Mouse (Mus musculus) G1E (cell line): Measurements from ENCODE around the gene Gm28043.

Source experiments
- CTCF ChIP-seq: IDR thresholded peaks from 2 replicates; pipeline ENCODE4 v1.5.1; 2012; ENCODE audit warnings: low read depth, low read length, inconsistent platforms, mixed read lengths
- GATA1 ChIP-seq: IDR thresholded peaks from 2 replicates; pipeline ENCODE4 v1.6.1; 2012; ENCODE audit warnings: borderline replicate concordance, low read length, inconsistent platforms, mixed read lengths
- TAL1 ChIP-seq: conservative IDR thresholded peaks from 2 replicates; pipeline ENCODE4 v1.6.1; 2012; ENCODE audit warnings: low read depth, low read length, inconsistent platforms, mixed read lengths

- no peak for TF ChIP-seq CTCF
- no peak for TF ChIP-seq GATA1
- no peak for TF ChIP-seq TAL1
These were observed 65.5 kb downstream of the Gm28043 start for GRCm38 (mm10) chr17:29680174-29680573.
